Mouse (Mus musculus): ENCODE measurements around the gene Pycr2. TPM values are rescaled to one million over a fixed set of nuclear protein-coding genes. Genes with fewer than 3 reads are reported as not detected.
"Not testable (repeated sequence)": the region's sequence is repeated elsewhere in the genome, so short reads cannot be mapped to it uniquely, and the experiment has no call there.

Gene Pycr2
- polyA plus RNA-seq, 1 experiment from 2014 or later = 73.6 TPM

DNA sequence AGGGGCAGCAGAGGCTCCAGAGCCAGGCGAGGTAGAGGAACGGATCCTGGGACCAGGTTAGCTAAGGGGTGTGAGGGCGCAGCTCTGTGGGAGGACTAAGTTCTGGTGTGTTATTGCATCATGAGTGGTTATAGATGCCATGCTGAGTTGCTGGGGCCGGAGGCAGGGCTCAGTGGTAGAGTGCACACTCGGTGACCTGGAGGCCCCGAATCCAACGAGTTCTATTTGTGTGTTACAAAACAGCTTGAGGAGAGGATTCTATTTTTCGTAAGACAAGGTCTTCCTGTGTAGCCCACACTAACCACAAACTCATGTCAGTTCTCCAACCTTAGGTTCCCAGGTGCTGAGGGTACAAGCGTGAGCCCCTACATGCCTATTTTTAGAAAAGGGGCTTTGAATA lies 19.6 kb upstream of the Pycr2 start:
- H3K4me2 ChIP-seq = no peak overlapping the region
- no peak for ATAC-seq (ENCODE audit: low FRiP score, low read depth)
- no peaks in the 10 kb centered on the region for H3K27me3 ChIP-seq
- H3K9ac ChIP-seq = no peak overlapping the region
- WGBS = 82% methylated on average over 9 of the region's 9 CpGs
- H3K27ac ChIP-seq (replicated peaks) = no peak overlapping the region
- no peaks in the 10 kb centered on the region for H3K9me3 ChIP-seq
- no peak overlapping the region for H3K4me3 ChIP-seq
- no peaks in the 10 kb centered on the region for H3K36me3 ChIP-seq
- 0 out of 2 replicates have a peak, but pooled peaks cover 7% of the 10 kb centered on the region for H3K4me1 ChIP-seq (replicated peaks)

- Histone ChIP-seq H3K9me3 (no peaks in the 10 kb centered on the region), H3K36me3 (no peaks in the 10 kb centered on the region), H3K4me2 (peak overlapping the region; percentile 24), H3K9ac (no peak overlapping the region), H3K27ac (replicated peaks) (no peak overlapping the region), H3K4me3 (no peak overlapping the region), H3K27me3 (peaks cover 9% of the 10 kb centered on the region), H3K4me1 (replicated peaks) (0 out of 2 replicates have a peak, but pooled peaks cover 7% of the 10 kb centered on the region)
- WGBS = 7% methylated on average over 13 of the region's 13 CpGs
- no peak for ATAC-seq (ENCODE audit: low FRiP score, low read depth)
Measured at GRCm38 (mm10) chr1:180888556-180889042, 15.5 kb upstream of the Pycr2 start.

GRCm38 (mm10) chr1:180889172-180889571 lies 14.9 kb upstream of the Pycr2 start:
- H3K4me2 ChIP-seq = peak overlapping the region; percentile 24; the same call in 1 of the 2 replicates
- no peaks in the 10 kb centered on the region for H3K36me3 ChIP-seq
- no peak for ATAC-seq (ENCODE audit: low FRiP score, low read depth)
- peaks cover 14% of the 10 kb centered on the region for H3K27me3 ChIP-seq
- H3K9me3 ChIP-seq = no peaks in the 10 kb centered on the region
- 35% methylated on average over 7 of the region's 7 CpGs for WGBS
- H3K4me1 ChIP-seq (replicated peaks) = 0 out of 2 replicates have a peak, but pooled peaks cover 7% of the 10 kb centered on the region
- H3K4me3 ChIP-seq = no peak overlapping the region
- no peak overlapping the region for H3K27ac ChIP-seq (replicated peaks)
- H3K9ac ChIP-seq = no peak overlapping the region

DNA sequence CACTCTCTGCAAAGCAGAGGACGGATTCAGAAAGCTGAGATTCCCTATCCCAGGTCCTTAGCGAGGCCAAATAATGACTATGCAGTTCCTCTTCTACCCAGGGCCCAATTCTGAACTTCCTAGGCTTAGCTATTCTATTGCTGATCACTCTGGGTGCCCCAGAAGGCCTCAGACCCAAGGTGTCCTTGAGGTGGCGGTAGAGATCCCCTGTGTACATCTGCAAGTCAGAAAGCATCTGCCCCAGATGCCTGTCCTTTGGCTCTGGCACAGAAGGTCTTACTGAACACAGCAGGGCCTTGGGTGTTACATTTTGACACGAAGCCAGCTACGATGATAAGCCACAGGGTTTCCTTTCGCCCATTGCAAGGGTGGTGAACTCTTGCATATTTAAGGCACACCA lies 14.3 kb upstream of the Pycr2 start:
- Histone ChIP-seq H3K9ac (no peak overlapping the region), H3K4me3 (no peak overlapping the region), H3K27ac (replicated peaks) (no peak overlapping the region), H3K9me3 (no peaks in the 10 kb centered on the region), H3K4me2 (no peak overlapping the region), H3K27me3 (peaks cover 19% of the 10 kb centered on the region), H3K36me3 (no peaks in the 10 kb centered on the region), H3K4me1 (replicated peaks) (0 out of 2 replicates have a peak, but pooled peaks cover 7% of the 10 kb centered on the region)
- no peak for ATAC-seq (ENCODE audit: low FRiP score, low read depth)
- WGBS = 51% methylated on average over 6 of the region's 6 CpGs

GRCm38 (mm10) chr1:180892808-180893207 lies 11.3 kb upstream of the Pycr2 start, which contains the start of gene Lefty2:
TSS of gene Lefty2 (plus strand) at chr1:180893108.
- peak within 1 kb of the TSS; percentile 21; the same call in 1 of the 2 replicates for H3K4me3 ChIP-seq
- no peak for ATAC-seq (ENCODE audit: low FRiP score, low read depth)
- no peak within 1 kb of the TSS for H3K9ac ChIP-seq
- no peak within 1 kb of the TSS for H3K27ac ChIP-seq (replicated peaks)
- H3K27me3 ChIP-seq = peaks cover 26% of the 10 kb centered on the region
- WGBS = 65% methylated on average over 10 of the region's 10 CpGs
- H3K36me3 ChIP-seq = no peaks in the 10 kb centered on the region
- 0 out of 2 replicates have a peak, but pooled peaks cover 7% of the 10 kb centered on the region for H3K4me1 ChIP-seq (replicated peaks)
- no peaks in the 10 kb centered on the region for H3K9me3 ChIP-seq
- peak within 1 kb of the TSS; percentile 44 for H3K4me2 ChIP-seq

- Histone ChIP-seq H3K27me3 (peaks cover 26% of the 10 kb centered on the region), H3K4me2 (peak overlapping the region; percentile 44), H3K4me3 (peak overlapping the region; percentile 21)
- ATAC-seq (ENCODE audit: low FRiP score, low read depth) = 0 out of 2 replicates have a peak, but pooled peaks have one; percentile 38
- H3K9ac ChIP-seq; H3K4me1 ChIP-seq (replicated peaks); H3K9me3 ChIP-seq; H3K27ac ChIP-seq (replicated peaks); H3K36me3 ChIP-seq: not testable (repeated sequence)
- WGBS = 6% methylated on average over 50 of the region's 51 CpGs
Measured at GRCm38 (mm10) chr1:180894088-180894987, 9.8 kb upstream of the Pycr2 start.

GRCm38 (mm10) chr1:180901107-180901506 lies 3.0 kb upstream of the Pycr2 start:
- H3K9me3 ChIP-seq = no peaks in the 10 kb centered on the region
- no peak overlapping the region for H3K4me2 ChIP-seq
- no peak overlapping the region for H3K27ac ChIP-seq (replicated peaks)
- H3K36me3 ChIP-seq = no peaks in the 10 kb centered on the region
- no peak for ATAC-seq (ENCODE audit: low FRiP score, low read depth)
- no peak overlapping the region for H3K4me3 ChIP-seq
- 2% methylated on average over 4 of the region's 4 CpGs for WGBS
- H3K27me3 ChIP-seq = no peaks in the 10 kb centered on the region
- peaks cover 20% of the 10 kb centered on the region for H3K4me1 ChIP-seq (replicated peaks)
- no peak overlapping the region for H3K9ac ChIP-seq

- no peaks in the 10 kb centered on the region for H3K27me3 ChIP-seq
- H3K9ac ChIP-seq = no peak overlapping the region
- H3K4me1 ChIP-seq (replicated peaks) = peaks cover 23% of the 10 kb centered on the region
- peaks cover 14% of the 10 kb centered on the region for H3K36me3 ChIP-seq
- no peaks in the 10 kb centered on the region for H3K9me3 ChIP-seq
- no peak overlapping the region for H3K4me2 ChIP-seq
- no peak overlapping the region for H3K4me3 ChIP-seq
- WGBS = 43% methylated on average over 5 of the region's 5 CpGs
- ATAC-seq (ENCODE audit: low FRiP score, low read depth) = no peak
- no peak overlapping the region for H3K27ac ChIP-seq (replicated peaks)
Measured at GRCm38 (mm10) chr1:180902915-180903314, 1.2 kb upstream of the Pycr2 start.

GRCm38 (mm10) chr1:180903666-180904038 lies 441 bp upstream of the Pycr2 start:
- no peaks in the 10 kb centered on the region for H3K9me3 ChIP-seq
- H3K27me3 ChIP-seq = no peaks in the 10 kb centered on the region
- H3K27ac ChIP-seq (replicated peaks) = peak overlapping the region; percentile 75
- no peak; the same call in 1 of the 2 replicates for ATAC-seq (ENCODE audit: low FRiP score, low read depth)
- H3K4me1 ChIP-seq (replicated peaks) = peaks cover 23% of the 10 kb centered on the region
- peak overlapping the region; percentile 83; the same call in 1 of the 2 replicates for H3K9ac ChIP-seq
- WGBS = 36% methylated on average over 10 of the region's 10 CpGs
- peak overlapping the region; percentile 68 for H3K4me3 ChIP-seq
- peaks cover 21% of the 10 kb centered on the region for H3K36me3 ChIP-seq
- H3K4me2 ChIP-seq = peak overlapping the region; percentile 91

GRCm38 (mm10) chr1:180904815-180905080 lies 655 bp downstream of the Pycr2 start:
- H3K4me3 ChIP-seq = peak overlapping the region; percentile 68
- H3K4me1 ChIP-seq (replicated peaks) = peaks cover 23% of the 10 kb centered on the region
- peak overlapping the region; percentile 83 for H3K9ac ChIP-seq
- no peaks in the 10 kb centered on the region for H3K9me3 ChIP-seq
- WGBS = 4% methylated on average over 5 of the region's 5 CpGs
- H3K27ac ChIP-seq (replicated peaks) = peak overlapping the region; percentile 75
- H3K4me2 ChIP-seq = peak overlapping the region; percentile 91
- H3K36me3 ChIP-seq = peaks cover 23% of the 10 kb centered on the region
- ATAC-seq (ENCODE audit: low FRiP score, low read depth) = no peak
- no peaks in the 10 kb centered on the region for H3K27me3 ChIP-seq

DNA sequence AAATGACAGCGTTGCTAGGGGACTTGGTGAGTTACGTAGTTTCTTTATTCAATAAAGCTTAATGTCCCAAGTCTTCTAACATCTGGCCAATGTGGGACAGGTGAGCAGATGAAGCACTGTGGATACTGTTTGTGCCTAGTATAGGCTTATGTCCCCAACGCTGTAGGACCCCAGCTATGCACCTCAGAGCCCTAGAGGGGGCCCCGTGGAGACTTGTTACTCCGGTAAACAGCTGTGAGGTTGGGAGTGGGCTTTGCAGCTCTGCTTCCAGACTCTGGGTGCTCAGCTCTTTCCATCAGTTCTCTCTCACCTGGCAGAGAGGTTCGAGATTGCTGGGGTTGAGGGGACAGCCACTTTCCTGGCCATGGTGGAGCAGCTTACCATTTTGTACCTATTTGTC lies 1.2 kb downstream of the Pycr2 start:
- 76% methylated on average over 6 of the region's 6 CpGs for WGBS
- peaks cover 23% of the 10 kb centered on the region for H3K36me3 ChIP-seq
- H3K4me2 ChIP-seq = peak overlapping the region; percentile 91
- no peaks in the 10 kb centered on the region for H3K27me3 ChIP-seq
- H3K4me3 ChIP-seq = peak overlapping the region; percentile 68
- H3K9me3 ChIP-seq = no peaks in the 10 kb centered on the region
- ATAC-seq (ENCODE audit: low FRiP score, low read depth) = no peak
- peaks cover 23% of the 10 kb centered on the region for H3K4me1 ChIP-seq (replicated peaks)
- peak overlapping the region; percentile 83; the same call in 1 of the 2 replicates for H3K9ac ChIP-seq
- H3K27ac ChIP-seq (replicated peaks) = 0 out of 2 replicates have a peak overlapping the region, but pooled peaks have one; percentile 75

DNA sequence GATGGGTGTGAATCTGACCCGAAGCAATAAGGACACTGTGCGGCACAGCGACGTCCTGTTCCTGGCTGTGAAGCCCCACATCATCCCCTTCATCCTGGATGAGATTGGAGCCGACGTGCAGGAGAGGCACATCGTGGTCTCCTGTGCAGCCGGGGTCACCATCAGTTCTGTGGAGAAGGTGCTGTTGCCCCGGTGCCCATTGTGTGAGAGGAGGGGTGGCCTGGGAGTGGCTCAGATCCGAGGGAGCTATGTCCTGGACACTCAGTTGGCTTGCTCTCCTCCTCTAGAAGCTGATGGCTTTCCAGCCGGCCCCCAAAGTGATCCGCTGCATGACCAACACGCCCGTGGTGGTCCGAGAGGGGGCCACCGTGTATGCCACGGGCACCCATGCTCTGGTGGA lies 1.8 kb downstream of the Pycr2 start:
- no peak overlapping the region for H3K27ac ChIP-seq (replicated peaks)
- peaks cover 23% of the 10 kb centered on the region for H3K36me3 ChIP-seq
- no peaks in the 10 kb centered on the region for H3K27me3 ChIP-seq
- peaks cover 23% of the 10 kb centered on the region for H3K4me1 ChIP-seq (replicated peaks)
- no peak overlapping the region for H3K4me3 ChIP-seq
- no peak for ATAC-seq (ENCODE audit: low FRiP score, low read depth)
- no peak overlapping the region for H3K9ac ChIP-seq
- 93% methylated on average over 17 of the region's 17 CpGs for WGBS
- no peaks in the 10 kb centered on the region for H3K9me3 ChIP-seq
- peak overlapping the region; percentile 91; the same call in 1 of the 2 replicates for H3K4me2 ChIP-seq

Data from hindbrain, embryonic 15.5 days (tissue).